Mouse (Mus musculus): ENCODE data around the gene Fez1. TPM values are rescaled to one million over a fixed set of nuclear protein-coding genes. Genes with fewer than 3 reads are reported as not detected.

The Fez1 gene
- total RNA-seq (2018; cell fraction: chromatin; rRNA removed) = 1 to 10 TPM in 1 of 26 experiments, not detected in 25; 2.7 TPM
- not detected for total RNA-seq (2018; cell fraction: cytosol; rRNA removed)
- not detected for total RNA-seq (2018; cell fraction: nucleus; rRNA removed)
- polyA plus RNA-seq (2018) = not detected in 3 replicates

DNA sequence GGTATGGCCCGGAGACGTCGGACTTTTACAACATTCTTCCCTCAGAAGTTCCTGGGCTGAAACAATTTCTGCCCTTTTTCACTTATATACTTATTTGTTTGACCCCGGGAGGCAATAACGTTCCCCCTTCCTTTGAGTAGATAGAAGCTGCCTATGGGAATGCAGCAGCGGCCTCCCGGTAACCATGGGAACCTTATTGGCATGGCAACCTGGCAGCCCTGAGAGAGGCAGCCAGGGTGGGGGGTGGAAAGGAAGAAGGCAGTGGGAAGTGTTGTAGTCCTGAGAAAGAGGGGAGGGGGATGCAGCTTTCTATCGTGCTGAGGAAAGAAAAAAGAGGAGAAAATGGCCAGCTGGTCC lies at the start of gene Fez1:
TSS of gene Fez1 (plus strand) at position 221 of the 357 bp plus-strand sequence.
- WGBS (ENCODE audit: missing documents) = 14% methylated on average over 8 of the region's 8 CpGs
- Histone ChIP-seq H3K36me3 (ENCODE audit: inconsistent target) (no peaks in the 10 kb centered on the region), H3K79me2 (ENCODE audit: inconsistent target) (no peaks in the 10 kb centered on the region), H3K4me3 (ENCODE audit: inconsistent target) (no peak within 1 kb of the TSS), H3K27ac (no peak within 1 kb of the TSS)

DNA sequence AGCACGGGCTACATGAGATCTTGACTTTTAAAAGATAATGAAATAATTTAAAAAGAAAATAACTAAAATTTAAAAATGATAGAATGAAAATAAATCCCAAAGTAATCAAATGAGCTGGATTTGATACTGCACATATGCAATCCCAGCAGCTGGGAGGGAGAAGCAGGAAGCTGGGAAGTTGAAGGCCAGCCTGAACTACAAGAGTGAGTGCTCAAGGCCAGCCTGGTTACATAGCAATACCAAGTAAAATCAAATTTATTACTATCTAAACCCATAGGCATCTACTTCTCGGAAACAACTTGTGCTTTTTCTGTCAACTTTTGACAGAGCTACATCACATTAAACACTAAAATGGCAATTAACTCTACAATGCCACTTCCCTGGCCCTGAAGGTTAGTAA lies 37.7 kb upstream of the Fez1 start:
- Histone ChIP-seq H3K36me3 (ENCODE audit: inconsistent target) (peaks cover 73% of the 10 kb centered on the region), H3K79me2 (ENCODE audit: inconsistent target) (no peaks in the 10 kb centered on the region), H3K27ac (no peak overlapping the region), H3K4me3 (ENCODE audit: inconsistent target) (no peak overlapping the region)
- 94% methylated on average over 2 of the region's 2 CpGs for WGBS (ENCODE audit: missing documents)

DNA sequence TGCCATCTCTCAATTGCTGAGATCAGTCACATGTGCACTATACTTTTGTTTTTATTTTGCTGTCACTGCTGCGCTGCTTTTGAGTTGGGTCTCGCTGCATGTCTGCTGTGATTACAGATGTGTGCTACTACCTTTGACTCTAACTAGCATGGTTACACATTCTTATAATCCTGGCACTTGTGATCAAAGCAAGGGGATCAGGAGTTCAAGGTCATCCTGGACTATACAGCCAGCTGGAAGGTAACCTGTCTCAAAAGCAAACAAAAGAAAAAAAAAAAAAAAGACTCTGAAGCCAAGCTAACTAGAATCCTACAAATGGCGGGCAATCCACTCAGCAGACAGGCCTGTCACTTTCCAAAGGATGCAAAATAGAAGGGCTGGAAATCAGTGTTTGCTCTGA lies 29.5 kb upstream of the Fez1 start:
- WGBS (ENCODE audit: missing documents) = 93% methylated on average over 3 of the region's 3 CpGs
- Histone ChIP-seq H3K4me3 (ENCODE audit: inconsistent target) (no peak overlapping the region), H3K36me3 (ENCODE audit: inconsistent target) (peaks cover 47% of the 10 kb centered on the region), H3K79me2 (ENCODE audit: inconsistent target) (peaks cover 35% of the 10 kb centered on the region), H3K27ac (no peak overlapping the region)

DNA sequence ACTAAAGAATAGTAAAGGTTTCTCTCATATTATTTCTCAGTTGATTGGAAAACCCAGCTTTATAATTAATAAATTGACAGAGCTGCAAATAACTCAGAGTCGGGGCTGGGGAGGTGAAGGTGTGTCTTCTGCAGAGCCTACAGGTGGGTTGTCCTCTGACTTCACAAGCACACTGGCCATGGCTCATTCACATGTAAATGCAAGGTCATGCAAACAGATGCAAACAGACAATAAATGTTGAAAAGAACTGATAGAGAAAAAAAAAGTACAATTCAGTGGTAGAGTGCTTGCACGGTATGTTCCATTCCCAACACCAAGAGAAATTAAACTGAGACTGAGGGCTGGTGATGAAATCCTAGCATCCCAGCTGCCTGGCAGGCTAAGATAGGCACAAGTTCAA lies 27.2 kb upstream of the Fez1 start:
- WGBS (ENCODE audit: missing documents) = 94% methylated on average over 2 of the region's 2 CpGs
- peaks cover 35% of the 10 kb centered on the region for H3K79me2 ChIP-seq (ENCODE audit: inconsistent target)
- H3K27ac ChIP-seq = no peak overlapping the region
- H3K4me3 ChIP-seq (ENCODE audit: inconsistent target) = no peak overlapping the region
- peaks cover 27% of the 10 kb centered on the region for H3K36me3 ChIP-seq (ENCODE audit: inconsistent target)

DNA sequence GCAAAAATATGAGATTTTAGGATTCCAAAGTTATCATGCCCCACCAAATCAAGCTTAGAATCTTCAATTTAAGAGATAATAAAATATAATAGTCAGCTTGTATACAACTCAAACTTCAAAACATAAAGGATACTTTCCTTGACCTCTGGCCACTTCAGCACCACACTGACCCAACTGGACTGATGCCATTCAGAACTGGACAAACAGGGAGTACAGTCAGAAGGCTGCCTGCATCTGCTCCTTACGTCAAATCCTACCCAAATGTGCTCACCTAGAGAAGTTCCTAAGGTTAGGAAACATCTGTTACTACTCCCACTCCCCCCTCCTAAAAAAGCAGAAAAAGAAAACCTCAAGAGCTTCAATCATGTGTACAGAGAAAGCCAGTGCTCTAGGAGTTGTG lies 26.1 kb upstream of the Fez1 start:
- Histone ChIP-seq H3K4me3 (ENCODE audit: inconsistent target) (no peak overlapping the region), H3K79me2 (ENCODE audit: inconsistent target) (peaks cover 35% of the 10 kb centered on the region), H3K27ac (no peak overlapping the region), H3K36me3 (ENCODE audit: inconsistent target) (peaks cover 16% of the 10 kb centered on the region; the same call in 1 of the 2 replicates)
- WGBS (ENCODE audit: missing documents) = 89% methylated on average over 1 of the region's 1 CpGs

DNA sequence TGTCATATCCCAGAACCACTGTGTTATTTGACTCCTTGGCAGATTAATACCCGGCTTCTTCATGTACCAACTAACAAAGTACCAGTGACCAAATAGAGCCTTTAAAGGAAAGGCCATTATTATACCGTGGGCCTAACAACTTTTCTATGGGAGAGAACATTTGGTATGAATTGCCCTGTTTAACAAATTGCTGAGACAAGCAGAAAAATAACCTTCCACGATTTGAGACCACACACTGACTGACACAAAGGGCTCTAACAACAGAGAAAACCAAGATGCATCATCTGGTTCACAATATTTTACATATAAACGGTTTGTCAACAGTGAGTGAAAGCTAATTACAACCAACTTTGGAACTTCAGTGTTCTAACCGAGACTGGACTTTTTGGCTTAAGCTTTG lies 25.4 kb upstream of the Fez1 start:
- H3K79me2 ChIP-seq (ENCODE audit: inconsistent target) = peaks cover 35% of the 10 kb centered on the region
- H3K36me3 ChIP-seq (ENCODE audit: inconsistent target) = peaks cover 13% of the 10 kb centered on the region; the same call in 1 of the 2 replicates
- no peak overlapping the region for H3K27ac ChIP-seq
- 24% methylated on average over 5 of the region's 5 CpGs for WGBS (ENCODE audit: missing documents)
- H3K4me3 ChIP-seq (ENCODE audit: inconsistent target) = peak overlapping the region; percentile 77

DNA sequence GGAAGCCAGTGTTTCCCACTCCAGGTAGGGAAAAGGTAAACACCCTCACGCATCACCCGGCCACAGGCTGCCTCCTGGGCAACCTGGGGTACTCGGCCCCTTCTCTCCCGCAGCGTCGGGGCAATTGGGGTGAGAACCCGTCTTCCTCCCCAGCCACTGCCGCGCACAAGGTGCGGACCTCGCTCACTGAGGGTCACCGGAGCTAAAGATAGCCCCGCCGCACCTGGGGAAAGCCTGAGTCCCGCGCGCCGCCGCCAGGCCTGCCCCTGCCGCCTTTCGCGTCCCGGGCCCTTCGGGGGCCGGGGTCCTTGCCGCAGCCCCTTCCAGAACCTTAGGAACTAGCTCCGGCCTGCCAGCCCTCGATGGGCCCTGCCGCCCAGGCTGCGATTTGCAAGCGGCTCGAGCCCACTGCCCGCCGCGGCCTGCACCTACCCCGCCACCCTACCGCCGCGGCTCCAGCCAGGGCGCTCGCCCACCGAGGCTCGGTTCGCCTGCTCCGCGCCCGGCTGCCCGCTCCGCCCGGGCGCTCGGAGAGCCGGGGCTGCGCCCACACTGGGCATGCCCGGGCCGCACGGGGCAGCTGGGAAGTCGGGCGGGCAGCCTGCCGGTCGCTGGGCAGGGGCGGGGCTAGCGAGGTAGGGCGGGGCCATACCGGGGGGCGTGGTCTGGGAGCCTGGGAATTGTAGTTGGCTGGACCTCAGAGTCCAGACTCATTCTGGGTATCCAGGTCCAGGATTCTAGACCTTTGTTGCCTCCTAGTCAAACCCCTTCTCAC lies 24.7 kb upstream of the Fez1 start, which contains the start of gene Ei24:
TSS of gene Ei24 (minus strand) at position 613 of the 775 bp plus-strand sequence.
- Histone ChIP-seq H3K4me3 (ENCODE audit: inconsistent target) (peak within 1 kb of the TSS; percentile 77), H3K79me2 (ENCODE audit: inconsistent target) (peaks cover 35% of the 10 kb centered on the region), H3K36me3 (ENCODE audit: inconsistent target) (peaks cover 5% of the 10 kb centered on the region; the same call in 1 of the 2 replicates), H3K27ac (no peak within 1 kb of the TSS)
- WGBS (ENCODE audit: missing documents) = under 1% methylated on average over 63 of the region's 66 CpGs

DNA sequence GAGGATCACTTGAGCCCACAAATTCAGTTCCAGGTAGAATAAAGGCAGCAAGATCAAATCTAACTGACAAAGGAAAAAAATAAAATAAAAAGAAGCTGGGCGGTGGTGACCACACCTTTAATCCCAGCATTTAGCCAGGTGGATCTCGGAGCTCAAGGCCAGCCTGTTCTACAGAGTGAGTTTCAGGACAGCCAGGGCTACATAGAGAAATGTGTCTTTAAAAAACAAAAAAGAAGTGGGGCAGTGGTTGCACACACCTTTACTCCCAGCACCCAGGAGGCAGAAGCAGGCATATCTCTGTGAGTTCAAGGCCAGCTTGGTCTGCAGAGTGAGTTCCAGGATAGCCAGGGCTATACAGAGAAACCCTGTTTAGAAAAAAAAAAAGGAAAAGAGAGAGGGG lies 19.7 kb upstream of the Fez1 start:
- H3K36me3 ChIP-seq (ENCODE audit: inconsistent target) = no peaks in the 10 kb centered on the region
- no peak overlapping the region for H3K27ac ChIP-seq
- no peak overlapping the region for H3K4me3 ChIP-seq (ENCODE audit: inconsistent target)
- 92% methylated on average over 2 of the region's 2 CpGs for WGBS (ENCODE audit: missing documents)
- no peaks in the 10 kb centered on the region for H3K79me2 ChIP-seq (ENCODE audit: inconsistent target)

DNA sequence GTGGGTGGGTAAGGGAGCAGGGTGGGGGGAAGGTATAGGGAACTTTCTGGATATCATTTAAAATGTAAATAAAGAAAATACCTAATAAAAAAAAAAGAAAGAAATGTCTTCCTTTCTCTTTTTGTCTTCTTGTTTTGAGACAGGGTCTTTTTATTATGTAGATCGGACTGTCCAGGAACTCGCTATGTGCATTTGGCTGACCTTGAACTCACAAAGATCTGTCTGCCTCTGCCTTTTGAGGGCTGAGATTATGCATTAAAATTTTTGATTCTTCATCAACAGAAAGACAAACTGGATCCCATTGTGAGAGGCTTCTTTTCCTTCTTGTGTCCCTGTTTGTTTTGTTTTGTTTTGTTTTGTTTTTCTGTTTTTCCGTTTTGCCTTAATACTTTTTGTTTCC lies 18.7 kb upstream of the Fez1 start:
- no peak overlapping the region for H3K27ac ChIP-seq
- H3K79me2 ChIP-seq (ENCODE audit: inconsistent target) = no peaks in the 10 kb centered on the region
- no peak overlapping the region for H3K4me3 ChIP-seq (ENCODE audit: inconsistent target)
- 91% methylated on average over 3 of the region's 3 CpGs for WGBS (ENCODE audit: missing documents)
- no peaks in the 10 kb centered on the region for H3K36me3 ChIP-seq (ENCODE audit: inconsistent target)

DNA sequence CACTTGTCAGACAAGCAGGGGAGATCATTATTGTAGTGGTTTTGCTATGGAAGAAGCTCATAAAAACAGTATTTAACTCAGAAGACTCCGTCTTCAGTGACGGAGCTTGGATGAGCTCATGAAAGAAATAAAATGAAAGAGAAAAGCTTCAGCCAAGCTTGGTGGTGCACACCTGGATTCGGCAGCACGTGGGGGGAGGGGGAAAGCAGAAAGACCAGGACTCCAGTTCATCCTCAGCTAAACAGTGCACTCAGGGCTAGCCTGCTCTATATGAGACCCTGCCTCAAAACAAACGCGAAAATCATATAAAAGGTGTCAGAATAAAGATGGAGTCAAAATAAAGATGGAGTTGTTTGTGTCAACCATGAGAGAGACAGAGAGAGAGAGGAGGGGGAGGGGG lies 18.3 kb upstream of the Fez1 start:
- 84% methylated on average over 6 of the region's 6 CpGs for WGBS (ENCODE audit: missing documents)
- Histone ChIP-seq H3K4me3 (ENCODE audit: inconsistent target) (no peak overlapping the region), H3K79me2 (ENCODE audit: inconsistent target) (no peaks in the 10 kb centered on the region)

DNA sequence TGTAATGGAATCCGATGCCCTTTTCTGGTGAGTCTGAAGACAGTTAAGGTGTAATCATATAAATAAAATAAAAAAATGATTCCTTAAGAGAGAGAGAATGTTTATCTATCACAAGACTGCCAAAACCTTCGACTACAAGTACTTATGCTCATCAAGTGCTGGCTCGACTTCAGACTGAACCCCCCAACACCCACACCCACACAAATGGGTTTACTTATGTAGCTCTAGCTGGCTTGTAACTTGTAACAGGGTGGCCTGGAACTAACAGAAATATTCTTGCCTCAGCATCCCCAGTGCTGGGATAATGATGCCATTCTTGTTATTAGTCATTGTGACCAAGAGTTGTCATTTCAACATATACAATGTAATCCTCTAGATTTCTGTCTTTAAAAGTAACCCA lies 17.7 kb upstream of the Fez1 start:
- WGBS (ENCODE audit: missing documents) = 85% methylated on average over 3 of the region's 3 CpGs
- Histone ChIP-seq H3K4me3 (ENCODE audit: inconsistent target) (no peak overlapping the region), H3K27ac (no peak overlapping the region), H3K36me3 (ENCODE audit: inconsistent target) (no peaks in the 10 kb centered on the region), H3K79me2 (ENCODE audit: inconsistent target) (no peaks in the 10 kb centered on the region)

More for the DNA sequence above, 18.3 kb upstream of the Fez1 start:
- H3K36me3 ChIP-seq (ENCODE audit: inconsistent target) = no peaks in the 10 kb centered on the region
- no peak overlapping the region for H3K27ac ChIP-seq

DNA sequence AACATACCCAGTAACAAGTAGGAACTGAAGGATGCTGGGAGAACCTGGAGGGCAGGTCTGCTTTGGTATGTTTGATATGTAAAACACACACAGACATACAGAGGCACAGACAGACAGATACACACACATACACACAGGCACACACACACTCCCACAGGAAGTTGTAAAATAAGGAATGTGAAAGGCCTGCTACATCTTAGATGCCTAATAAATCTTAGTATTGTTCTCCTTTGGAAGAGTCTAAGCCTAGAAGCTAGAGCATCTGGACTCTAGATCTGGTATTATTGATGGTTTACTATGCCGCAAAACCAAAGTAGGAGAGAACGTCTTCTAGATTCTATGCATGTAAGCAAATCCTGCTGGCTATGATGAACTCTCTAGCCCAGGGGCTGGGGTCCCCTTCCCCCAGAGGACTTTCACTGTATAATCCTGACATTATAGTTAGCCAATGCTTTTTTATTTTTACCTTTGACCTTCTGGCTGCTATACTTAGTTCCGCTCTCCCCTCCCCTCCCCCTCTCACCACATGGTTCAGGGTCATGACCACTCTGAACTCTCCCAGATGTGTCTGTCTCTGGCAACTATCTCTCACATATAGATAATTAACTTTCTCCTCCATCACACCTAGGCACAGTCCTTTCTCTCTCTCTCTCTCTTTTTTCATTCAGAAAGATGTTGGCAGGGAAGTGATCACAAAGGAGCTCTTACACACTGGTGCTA lies 16.2 kb upstream of the Fez1 start:
- 95% methylated on average over 3 of the region's 3 CpGs for WGBS (ENCODE audit: missing documents)
- no peaks in the 10 kb centered on the region for H3K36me3 ChIP-seq (ENCODE audit: inconsistent target)

DNA sequence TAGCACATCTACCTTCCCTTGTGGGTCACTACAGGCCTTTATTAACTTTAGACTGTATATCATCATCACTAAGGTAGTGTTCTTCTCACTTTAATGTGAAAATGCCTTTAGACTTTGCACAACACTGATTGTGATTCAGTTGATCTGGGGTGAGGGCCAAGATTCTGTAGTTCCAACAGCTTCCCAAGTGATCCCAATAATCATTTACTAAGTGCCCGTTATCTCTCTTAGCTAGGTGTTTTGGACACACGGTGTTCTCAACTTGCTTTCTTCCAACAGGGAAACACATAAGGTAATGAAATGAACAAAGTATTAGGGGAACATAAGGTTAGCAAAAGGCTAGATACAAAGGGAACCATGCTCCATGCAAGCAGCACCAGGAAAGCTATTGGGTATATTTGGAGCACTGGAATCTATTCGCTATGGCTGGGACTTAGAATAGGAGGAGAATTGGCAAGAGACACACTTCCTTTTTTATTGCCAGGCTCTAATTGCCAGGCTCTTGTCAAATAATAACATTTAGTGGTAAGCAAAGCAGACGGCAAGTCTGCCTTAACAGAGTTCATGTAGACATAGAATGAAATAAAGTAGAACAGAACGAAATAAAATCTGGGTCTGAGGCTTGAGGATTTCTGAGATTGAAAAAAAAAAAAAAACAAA lies 13.4 kb upstream of the Fez1 start:
- H3K4me3 ChIP-seq (ENCODE audit: inconsistent target) = no peak overlapping the region
- WGBS (ENCODE audit: missing documents) = 86% methylated on average over 5 of the region's 5 CpGs
- no peak overlapping the region for H3K27ac ChIP-seq
- H3K79me2 ChIP-seq (ENCODE audit: inconsistent target) = no peaks in the 10 kb centered on the region
- no peaks in the 10 kb centered on the region for H3K36me3 ChIP-seq (ENCODE audit: inconsistent target)

More for the DNA sequence above, 16.2 kb upstream of the Fez1 start:
- Histone ChIP-seq H3K27ac (no peak overlapping the region), H3K4me3 (ENCODE audit: inconsistent target) (no peak overlapping the region), H3K79me2 (ENCODE audit: inconsistent target) (no peaks in the 10 kb centered on the region)

DNA sequence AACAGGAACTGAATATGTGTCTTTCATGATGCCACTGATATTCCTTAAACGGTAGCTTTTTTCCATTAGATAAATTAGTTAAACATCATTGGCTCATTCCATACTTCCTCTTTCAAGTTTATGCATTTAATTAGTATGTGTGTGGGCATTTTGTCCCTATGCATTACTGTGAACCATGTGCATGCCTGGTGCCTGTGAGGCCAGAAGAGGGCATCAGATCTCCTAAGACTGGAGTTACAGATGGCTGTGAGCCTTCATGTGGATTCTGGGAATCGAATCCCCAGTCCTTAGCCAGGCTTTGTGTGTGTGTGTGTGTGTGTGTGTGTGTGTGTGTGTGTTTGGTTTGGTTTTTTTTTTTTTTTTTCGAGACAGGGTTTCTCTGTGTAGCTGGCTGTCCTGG lies 7.2 kb upstream of the Fez1 start:
- H3K27ac ChIP-seq = no peak overlapping the region
- no peaks in the 10 kb centered on the region for H3K79me2 ChIP-seq (ENCODE audit: inconsistent target)
- H3K4me3 ChIP-seq (ENCODE audit: inconsistent target) = no peak overlapping the region
- H3K36me3 ChIP-seq (ENCODE audit: inconsistent target) = no peaks in the 10 kb centered on the region
- 70% methylated on average over 2 of the region's 3 CpGs for WGBS (ENCODE audit: missing documents)

DNA sequence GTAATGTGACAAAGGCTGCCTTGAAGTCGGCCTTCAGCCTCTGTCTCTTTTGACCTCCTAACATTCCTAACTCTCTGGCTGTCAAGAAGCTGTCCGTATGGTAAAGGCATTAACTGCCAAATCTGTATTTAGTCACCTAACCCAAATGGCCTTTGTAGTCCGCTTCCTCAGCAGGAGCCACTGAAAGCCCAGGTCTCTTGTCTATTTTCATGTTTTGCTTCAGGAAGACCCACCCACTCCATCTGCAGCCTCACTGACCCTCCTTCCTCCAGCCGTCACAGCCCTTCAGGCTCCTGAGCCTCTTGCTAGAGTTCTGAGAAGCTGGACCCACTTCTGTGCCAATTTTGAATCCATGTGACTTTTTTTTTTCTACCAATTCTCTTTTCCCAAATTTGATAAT lies 2.8 kb upstream of the Fez1 start:
- Histone ChIP-seq H3K36me3 (ENCODE audit: inconsistent target) (no peaks in the 10 kb centered on the region), H3K27ac (no peak overlapping the region), H3K4me3 (ENCODE audit: inconsistent target) (no peak overlapping the region), H3K79me2 (ENCODE audit: inconsistent target) (no peaks in the 10 kb centered on the region)
- 82% methylated on average over 4 of the region's 4 CpGs for WGBS (ENCODE audit: missing documents)
